Mouse (Mus musculus): ENCODE measurements around the gene Frk. TPM values are rescaled to one million over a fixed set of nuclear protein-coding genes. Genes with fewer than 3 reads are reported as not detected.

The Frk gene
- polyA plus RNA-seq, 1 experiment from 2014 or later: 1.6 TPM

GRCm38 (mm10) chr10:34511192-34511591 is 28.0 kb downstream of the Frk start:
- Histone ChIP-seq H3K4me1 (no peaks in the 10 kb centered on the region), H3K4me2 (no peak overlapping the region), H3K9ac (no peak overlapping the region), H3K4me3 (no peak overlapping the region), H3K27ac (no peak overlapping the region), H3K36me3 (no peaks in the 10 kb centered on the region), H3K27me3 (replicated peaks) (no peaks in the 10 kb centered on the region), H3K9me3 (replicated peaks) (no peaks in the 10 kb centered on the region)
- ATAC-seq: no peak
- WGBS (ENCODE audit: insufficient replicate concordance): 58% methylated on average over 3 of the region's 3 CpGs

- Histone ChIP-seq H3K4me3 (no peak overlapping the region), H3K9ac (no peak overlapping the region), H3K36me3 (no peaks in the 10 kb centered on the region), H3K27me3 (replicated peaks) (no peaks in the 10 kb centered on the region), H3K9me3 (replicated peaks) (no peaks in the 10 kb centered on the region), H3K4me1 (no peaks in the 10 kb centered on the region), H3K4me2 (no peak overlapping the region), H3K27ac (no peak overlapping the region)
- 38% methylated on average over 4 of the region's 4 CpGs for WGBS (ENCODE audit: insufficient replicate concordance)
- no peak for ATAC-seq
Observed at GRCm38 (mm10) chr10:34512551-34512950, 29.4 kb downstream of the Frk start.

- no peaks in the 10 kb centered on the region for H3K36me3 ChIP-seq
- no peak overlapping the region for H3K4me3 ChIP-seq
- no peaks in the 10 kb centered on the region for H3K4me1 ChIP-seq
- no peak overlapping the region for H3K4me2 ChIP-seq
- H3K27ac ChIP-seq: no peak overlapping the region
- no peaks in the 10 kb centered on the region for H3K9me3 ChIP-seq (replicated peaks)
- ATAC-seq: no peak
- no peaks in the 10 kb centered on the region for H3K27me3 ChIP-seq (replicated peaks)
- 47% methylated on average over 1 of the region's 1 CpGs for WGBS (ENCODE audit: insufficient replicate concordance)
- no peak overlapping the region for H3K9ac ChIP-seq
Observed at GRCm38 (mm10) chr10:34525598-34525997, 42.4 kb downstream of the Frk start.

- Histone ChIP-seq H3K9me3 (replicated peaks) (no peaks in the 10 kb centered on the region), H3K4me1 (no peaks in the 10 kb centered on the region), H3K9ac (no peak overlapping the region), H3K4me3 (no peak overlapping the region), H3K4me2 (no peak overlapping the region), H3K27me3 (replicated peaks) (no peaks in the 10 kb centered on the region), H3K36me3 (no peaks in the 10 kb centered on the region), H3K27ac (no peak overlapping the region)
- no peak for ATAC-seq
- WGBS (ENCODE audit: insufficient replicate concordance): 31% methylated on average over 1 of the region's 1 CpGs
Observed at GRCm38 (mm10) chr10:34531766-34532165, 48.6 kb downstream of the Frk start.

GRCm38 (mm10) chr10:34532507-34532906 is 49.3 kb downstream of the Frk start:
- Histone ChIP-seq H3K4me2 (no peak overlapping the region), H3K4me1 (no peaks in the 10 kb centered on the region), H3K9ac (no peak overlapping the region), H3K9me3 (replicated peaks) (no peaks in the 10 kb centered on the region), H3K36me3 (no peaks in the 10 kb centered on the region), H3K27me3 (replicated peaks) (no peaks in the 10 kb centered on the region), H3K4me3 (no peak overlapping the region), H3K27ac (no peak overlapping the region)
- ATAC-seq: no peak
- 38% methylated on average over 1 of the region's 1 CpGs for WGBS (ENCODE audit: insufficient replicate concordance)

GRCm38 (mm10) chr10:34540687-34541086 is 57.5 kb downstream of the Frk start:
- WGBS (ENCODE audit: insufficient replicate concordance): 42% methylated on average over 2 of the region's 2 CpGs
- ATAC-seq: no peak
- Histone ChIP-seq H3K9me3 (replicated peaks) (no peaks in the 10 kb centered on the region), H3K27me3 (replicated peaks) (no peaks in the 10 kb centered on the region), H3K27ac (no peak overlapping the region), H3K4me1 (no peaks in the 10 kb centered on the region), H3K9ac (no peak overlapping the region), H3K4me3 (no peak overlapping the region), H3K36me3 (no peaks in the 10 kb centered on the region), H3K4me2 (no peak overlapping the region)

GRCm38 (mm10) chr10:34541717-34542490 is 58.7 kb downstream of the Frk start:
- no peak overlapping the region for H3K27ac ChIP-seq
- no peaks in the 10 kb centered on the region for H3K27me3 ChIP-seq (replicated peaks)
- H3K4me3 ChIP-seq: no peak overlapping the region
- ATAC-seq: no peak
- H3K36me3 ChIP-seq: no peaks in the 10 kb centered on the region
- no peak overlapping the region for H3K9ac ChIP-seq
- H3K4me2 ChIP-seq: no peak overlapping the region
- WGBS (ENCODE audit: insufficient replicate concordance): 66% methylated on average over 3 of the region's 3 CpGs
- no peaks in the 10 kb centered on the region for H3K9me3 ChIP-seq (replicated peaks)
- no peaks in the 10 kb centered on the region for H3K4me1 ChIP-seq

GRCm38 (mm10) chr10:34550612-34551011 is 67.4 kb downstream of the Frk start:
- WGBS (ENCODE audit: insufficient replicate concordance): 63% methylated on average over 5 of the region's 5 CpGs
- Histone ChIP-seq H3K27ac (no peak overlapping the region), H3K9me3 (replicated peaks) (no peaks in the 10 kb centered on the region), H3K4me2 (no peak overlapping the region), H3K9ac (no peak overlapping the region), H3K36me3 (no peaks in the 10 kb centered on the region), H3K4me1 (no peaks in the 10 kb centered on the region), H3K27me3 (replicated peaks) (no peaks in the 10 kb centered on the region), H3K4me3 (no peak overlapping the region)
- no peak for ATAC-seq

GRCm38 (mm10) chr10:34551636-34552035 is 68.4 kb downstream of the Frk start:
- Histone ChIP-seq H3K9ac (no peak overlapping the region), H3K27ac (no peak overlapping the region), H3K27me3 (replicated peaks) (no peaks in the 10 kb centered on the region), H3K36me3 (no peaks in the 10 kb centered on the region), H3K9me3 (replicated peaks) (no peaks in the 10 kb centered on the region), H3K4me1 (no peaks in the 10 kb centered on the region), H3K4me2 (no peak overlapping the region), H3K4me3 (no peak overlapping the region)
- WGBS (ENCODE audit: insufficient replicate concordance): 60% methylated on average over 5 of the region's 5 CpGs
- no peak for ATAC-seq

- ATAC-seq: no peak
- no peak overlapping the region for H3K4me2 ChIP-seq
- no peaks in the 10 kb centered on the region for H3K27me3 ChIP-seq (replicated peaks)
- no peak overlapping the region for H3K4me3 ChIP-seq
- no peak overlapping the region for H3K9ac ChIP-seq
- whole genome bisulfite sequencing (ENCODE audit: insufficient replicate concordance): 72% methylated on average over 1 of the region's 1 CpGs
- no peaks in the 10 kb centered on the region for H3K36me3 ChIP-seq
- H3K9me3 ChIP-seq (replicated peaks): no peaks in the 10 kb centered on the region
- no peak overlapping the region for H3K27ac ChIP-seq
- no peaks in the 10 kb centered on the region for H3K4me1 ChIP-seq
Observed at GRCm38 (mm10) chr10:34563518-34564176, 80.4 kb downstream of the Frk start.

GRCm38 (mm10) chr10:34615474-34615873 is 132.3 kb downstream of the Frk start:
- Histone ChIP-seq H3K27ac (no peak overlapping the region), H3K4me3 (no peak overlapping the region), H3K36me3 (no peaks in the 10 kb centered on the region), H3K9me3 (replicated peaks) (no peaks in the 10 kb centered on the region), H3K4me1 (no peaks in the 10 kb centered on the region), H3K9ac (no peak overlapping the region), H3K27me3 (replicated peaks) (no peaks in the 10 kb centered on the region), H3K4me2 (no peak overlapping the region)
- no peak for ATAC-seq

- Histone ChIP-seq H3K4me1 (no peaks in the 10 kb centered on the region), H3K4me3 (no peak overlapping the region), H3K4me2 (no peak overlapping the region), H3K9ac (no peak overlapping the region), H3K27me3 (replicated peaks) (no peaks in the 10 kb centered on the region), H3K36me3 (no peaks in the 10 kb centered on the region), H3K27ac (no peak overlapping the region), H3K9me3 (replicated peaks) (no peaks in the 10 kb centered on the region)
- 45% methylated on average over 2 of the region's 2 CpGs for WGBS (ENCODE audit: insufficient replicate concordance)
- no peak for ATAC-seq
Observed at GRCm38 (mm10) chr10:34617216-34617615, 134.0 kb downstream of the Frk start.

All from liver, embryonic 12.5 days (tissue).